Mouse (Mus musculus): ENCODE data around the gene Samt3. TPM values are rescaled to one million over a fixed set of nuclear protein-coding genes. Genes with fewer than 3 reads are reported as not detected.

Samt3 gene
- polyA plus RNA-seq (2015; fragmentation: Nextera tagmentation; extraction: Ambion mirVana), result not detected in 2 replicates

GRCm38 (mm10) chrX:86043899-86044298 lies at the start of gene Samt3:
Gene Samt3, plus strand, starts transcription at chrX:86044199.
- Histone ChIP-seq H3K4me2 (ENCODE audit: low read depth, low read length) (no peak within 1 kb of the TSS), H3K27me3 (ENCODE audit: control insufficient read depth, insufficient read depth, low read depth, low read length) (no peaks in the 10 kb centered on the region)
- no peak for ATAC-seq (ENCODE audit: low read depth)

GRCm38 (mm10) chrX:86016591-86016990 lies 27.4 kb upstream of the Samt3 start:
- WGBS, result 34% methylated on average over 1 of the region's 1 CpGs
- Histone ChIP-seq H3K9me3 (ENCODE audit: control insufficient read depth, low read length) (no peaks in the 10 kb centered on the region), H3K36me3 (ENCODE audit: control insufficient read depth, insufficient read depth, low read length) (no peaks in the 10 kb centered on the region), H3K27ac (ENCODE audit: low read length) (no peak overlapping the region), H3K4me3 (ENCODE audit: low read length) (no peak overlapping the region), H3K27me3 (ENCODE audit: control insufficient read depth, insufficient read depth, low read depth, low read length) (no peaks in the 10 kb centered on the region), H3K9ac (ENCODE audit: low read length) (no peak overlapping the region), H3K4me2 (ENCODE audit: low read depth, low read length) (no peak overlapping the region), H3K4me1 (replicated peaks; ENCODE audit: control insufficient read depth, insufficient read depth, low read length) (no peaks in the 10 kb centered on the region)
- ATAC-seq (ENCODE audit: low read depth), result no peak

More at GRCm38 (mm10) chrX:86043899-86044298, at the start of gene Samt3:
- Histone ChIP-seq H3K4me3 (ENCODE audit: low read length) (no peak within 1 kb of the TSS), H3K9ac (ENCODE audit: low read length) (no peak within 1 kb of the TSS), H3K27ac (ENCODE audit: low read length) (no peak within 1 kb of the TSS), H3K9me3 (ENCODE audit: control insufficient read depth, low read length) (no peaks in the 10 kb centered on the region), H3K36me3 (ENCODE audit: control insufficient read depth, insufficient read depth, low read length) (no peaks in the 10 kb centered on the region), H3K4me1 (replicated peaks; ENCODE audit: control insufficient read depth, insufficient read depth, low read length) (no peaks in the 10 kb centered on the region)

GRCm38 (mm10) chrX:86088672-86089071 lies 44.7 kb downstream of the Samt3 start:
- Histone ChIP-seq H3K27me3 (ENCODE audit: control insufficient read depth, insufficient read depth, low read depth, low read length) (no peaks in the 10 kb centered on the region), H3K27ac (ENCODE audit: low read length) (no peak overlapping the region), H3K9me3 (ENCODE audit: control insufficient read depth, low read length) (no peaks in the 10 kb centered on the region), H3K4me1 (replicated peaks; ENCODE audit: control insufficient read depth, insufficient read depth, low read length) (no peaks in the 10 kb centered on the region), H3K4me2 (ENCODE audit: low read depth, low read length) (no peak overlapping the region), H3K4me3 (ENCODE audit: low read length) (no peak overlapping the region), H3K36me3 (ENCODE audit: control insufficient read depth, insufficient read depth, low read length) (no peaks in the 10 kb centered on the region), H3K9ac (ENCODE audit: low read length) (no peak overlapping the region)
- 75% methylated on average over 1 of the region's 1 CpGs for WGBS
- ATAC-seq (ENCODE audit: low read depth), result no peak

Other genes starting within 250 kb of the Samt3 start
- gene 5430427O19Rik, start 173.8 kb upstream of the Samt3 start, polyA plus RNA-seq (2015; fragmentation: Nextera tagmentation; extraction: Ambion mirVana), result 0.30 and 0.35 TPM in 2 replicates
- gene Nr0b1, start 147.6 kb downstream of the Samt3 start, polyA plus RNA-seq (2015; fragmentation: Nextera tagmentation; extraction: Ambion mirVana), result not detected in 2 replicates